Mouse (Mus musculus): ENCODE measurements around the gene Olfr26. TPM values are rescaled to one million over a fixed set of nuclear protein-coding genes. Genes with fewer than 3 reads are reported as not detected.
A peak's percentile ranks its signal among the peaks of the same experiment; 100 is the strongest.

Gene Olfr26
- total RNA-seq (2012; rRNA removed): not detected in 2 replicates
- not detected for polyA plus RNA-seq (2012; ENCODE audit: insufficient read depth in 1 of 2, insufficient read length in 2 of 2, low read depth in 1 of 2, low replicate concordance in 2 of 2, missing spikeins in 1 of 2)

DNA sequence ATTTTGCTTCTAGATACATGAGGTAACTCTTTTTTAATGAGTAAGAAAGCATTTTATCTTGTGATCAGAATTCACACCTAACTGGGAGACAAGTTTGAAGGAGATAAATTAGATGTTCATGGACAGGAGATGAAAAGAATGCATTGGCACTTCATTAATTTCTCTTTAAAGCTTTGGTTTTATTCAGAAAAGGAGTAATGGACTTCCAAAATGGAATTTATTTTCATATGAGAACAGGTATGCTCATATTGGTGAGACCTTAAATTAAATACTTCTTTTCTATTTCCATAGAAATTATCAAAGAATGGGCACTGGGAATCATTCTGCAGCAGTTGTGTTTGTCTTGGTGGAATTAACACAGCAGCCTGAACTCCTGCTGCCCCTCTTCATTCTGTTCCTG is at the start of gene Olfr26:
Olfr26 (plus strand) TSS at position 301 of the 400 bp plus-strand sequence.
- no peaks in the 10 kb centered on the region for H3K9me3 ChIP-seq (replicated peaks; ENCODE audit: insufficient read depth, low read length)
- no peak within 1 kb of the TSS for H3K27ac ChIP-seq (ENCODE audit: control insufficient read depth, low read depth, low read length)
- H3K4me3 ChIP-seq (ENCODE audit: control insufficient read depth in 1 of 2, insufficient read depth in 1 of 2, low read depth in 2 of 2, low read length in 2 of 2): no peak within 1 kb of the TSS
- TF ChIP-seq MAZ (IDR thresholded peaks at IDR 0.05; ENCODE audit: low read depth, low read length) (no peak), RAD21 (IDR thresholded peaks at IDR 0.05; ENCODE audit: low read depth, low read length) (no peak), EP300 (IDR thresholded peaks at IDR 0.05; ENCODE audit: low read depth in 1 of 2, low read length in 2 of 2) (no peak), HCFC1 (IDR thresholded peaks at IDR 0.05; ENCODE audit: low read depth, low read length) (no peak), GABPA (IDR thresholded peaks at IDR 0.05; ENCODE audit: low read depth, low read length) (no peak), E2F4 (IDR thresholded peaks at IDR 0.05; ENCODE audit: borderline replicate concordance, low read depth, low read length) (no peak), ZNF384 (IDR thresholded peaks at IDR 0.05; ENCODE audit: low read depth, low read length) (no peak), POLR2AphosphoS2 (IDR thresholded peaks at IDR 0.05; ENCODE audit: low read length) (no peak), CHD1 (IDR thresholded peaks at IDR 0.05; ENCODE audit: low read depth, low read length) (no peak), USF2 (IDR thresholded peaks at IDR 0.05; ENCODE audit: borderline replicate concordance in 1 of 2, insufficient read depth in 1 of 2, low read depth in 1 of 2, low read length in 2 of 2) (no peak), BHLHE40 (IDR thresholded peaks at IDR 0.05; ENCODE audit: borderline replicate concordance, low read depth, low read length) (no peak), CHD2 (IDR thresholded peaks at IDR 0.05; ENCODE audit: low read length) (no peak), MAFK (IDR thresholded peaks at IDR 0.05; ENCODE audit: borderline replicate concordance, low read depth, low read length) (no peak), GATA1 (IDR thresholded peaks at IDR 0.05; ENCODE audit: low read depth, low read length) (no peak)
- no peak within 1 kb of the TSS for H3K9ac ChIP-seq (ENCODE audit: control insufficient read depth, low read depth, low read length, poor library complexity, severe bottlenecking)
- no peaks in the 10 kb centered on the region for H3K79me2 ChIP-seq (ENCODE audit: control insufficient read depth, insufficient read depth, low read length, poor library complexity)
- no peak for DNase-seq (ENCODE audit: low read depth, low spot score)
- no peaks in the 10 kb centered on the region; a peak in 1 of 4 replicates for H3K27me3 ChIP-seq (ENCODE audit: control insufficient read depth in 1 of 2, insufficient read depth in 2 of 2, low read length in 2 of 2)
- no peaks in the 10 kb centered on the region for H3K4me1 ChIP-seq (ENCODE audit: control insufficient read depth in 1 of 2, insufficient read depth in 2 of 2, low read length in 2 of 2)
- no peaks in the 10 kb centered on the region for H3K36me3 ChIP-seq (ENCODE audit: control insufficient read depth in 1 of 2, insufficient read depth in 2 of 2, low read length in 2 of 2)

DNA sequence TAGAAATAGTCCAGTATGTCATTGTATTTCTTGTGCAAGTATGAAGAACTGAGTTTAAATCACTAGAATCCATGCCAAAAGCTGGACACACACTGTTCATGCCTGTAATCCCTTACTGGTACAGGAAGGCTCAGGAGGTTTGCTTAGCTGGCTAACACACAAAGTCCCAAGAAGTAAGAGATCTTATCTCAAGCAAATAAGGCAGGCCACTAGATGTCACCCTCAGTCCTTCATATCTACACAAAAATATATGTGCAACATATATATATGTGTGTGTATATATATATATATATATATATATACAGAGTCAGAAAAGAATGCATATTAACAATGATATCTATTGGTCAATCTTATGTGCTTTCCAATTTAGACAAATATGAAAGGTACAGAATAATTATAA is 49.2 kb upstream of the Olfr26 start:
- Histone ChIP-seq H3K9me3 (replicated peaks; ENCODE audit: insufficient read depth, low read length) (no peaks in the 10 kb centered on the region), H3K36me3 (ENCODE audit: control insufficient read depth in 1 of 2, insufficient read depth in 2 of 2, low read length in 2 of 2) (no peaks in the 10 kb centered on the region), H3K4me1 (ENCODE audit: control insufficient read depth in 1 of 2, insufficient read depth in 2 of 2, low read length in 2 of 2) (no peaks in the 10 kb centered on the region), H3K27me3 (ENCODE audit: control insufficient read depth in 1 of 2, insufficient read depth in 2 of 2, low read length in 2 of 2) (no peaks in the 10 kb centered on the region), H3K27ac (ENCODE audit: control insufficient read depth, low read depth, low read length) (no peak overlapping the region), H3K4me3 (ENCODE audit: control insufficient read depth in 1 of 2, insufficient read depth in 1 of 2, low read depth in 2 of 2, low read length in 2 of 2) (no peak overlapping the region), H3K79me2 (ENCODE audit: control insufficient read depth, insufficient read depth, low read length, poor library complexity) (no peaks in the 10 kb centered on the region), H3K9ac (ENCODE audit: control insufficient read depth, low read depth, low read length, poor library complexity, severe bottlenecking) (no peak overlapping the region)
- TF ChIP-seq GATA1 (IDR thresholded peaks at IDR 0.05; ENCODE audit: low read depth, low read length) (peak; percentile 21; the same call in 1 of the 2 replicates), CHD1 (IDR thresholded peaks at IDR 0.05; ENCODE audit: low read depth, low read length) (no peak), ZKSCAN1 (IDR thresholded peaks at IDR 0.05; ENCODE audit: low read depth, low read length) (no peak), MYC (IDR thresholded peaks at IDR 0.05; ENCODE audit: low read depth, low read length) (no peak), RAD21 (IDR thresholded peaks at IDR 0.05; ENCODE audit: low read depth, low read length) (peak; percentile 12), CTCF (IDR thresholded peaks at IDR 0.05 in 2 of 3, conservative IDR thresholded peaks at IDR 0.05 in 1 of 3; ENCODE audit: control insufficient read depth in 1 of 3, insufficient read depth in 1 of 3, low read depth in 2 of 3, low read length in 3 of 3, poor library complexity in 1 of 3, severe bottlenecking in 1 of 3) (peak in 1 of 3 experiments; percentile 5; a peak in 1 of 6 replicates)
- no peak for DNase-seq (ENCODE audit: low read depth, low spot score)
